Mouse (Mus musculus) limb, embryonic 11.5 days (tissue): ENCODE results near the gene Asic2. TPM values are rescaled to one million over a fixed set of nuclear protein-coding genes. Genes with fewer than 3 reads are reported as not detected.

Source experiments
- ATAC-seq: fragments of 200-750 bp; cut with Nextera tagmentation; 2 replicates; pipeline ENCODE4 v1.8.0; 2017; ENCODE audit warnings: low read depth; ENCODE audit not compliant: insufficient number of reproducible peaks, low FRiP score, low TSS enrichment
- DNase-seq: peaks from one replicate; pipeline ENCODE4 v3.0.0-alpha.2; 2015; ENCODE audit warnings: low spot score
- H3K27ac ChIP-seq: fragments of 300-500 bp; sonication (generic); replicated peaks from 2 replicates; pipeline ENCODE4 v1.5.1; 2014; ENCODE audit warnings: low read depth, mild to moderate bottlenecking, low read length
- H3K27me3 ChIP-seq: fragments of 300-500 bp; sonication (generic); 2 replicates; pipeline ENCODE4 v1.6.1; 2014; ENCODE audit warnings: mild to moderate bottlenecking, low read length, mixed read lengths; ENCODE audit not compliant: control insufficient read depth, insufficient read depth
- H3K36me3 ChIP-seq: fragments of 300-500 bp; sonication (generic); 2 replicates; pipeline ENCODE4 v1.6.1; 2014; ENCODE audit warnings: mild to moderate bottlenecking, low read length, moderate library complexity, mixed read lengths; ENCODE audit not compliant: control insufficient read depth, insufficient read depth
- H3K4me1 ChIP-seq: fragments of 300-500 bp; sonication (generic); 2 replicates; pipeline ENCODE4 v1.6.1; 2014; ENCODE audit warnings: low read length, mixed read lengths; ENCODE audit not compliant: control insufficient read depth, insufficient read depth
- H3K4me2 ChIP-seq: fragments of 300-500 bp; sonication (generic); 2 replicates; pipeline ENCODE4 v1.6.1; 2014; ENCODE audit warnings: low read depth, mild to moderate bottlenecking, moderate library complexity; ENCODE audit not compliant: severe bottlenecking
- H3K4me3 ChIP-seq: fragments of 300-500 bp; sonication (generic); 2 replicates; pipeline ENCODE4 v1.5.1; 2014; ENCODE audit warnings: low read depth, low read length
- H3K9ac ChIP-seq: fragments of 300-500 bp; sonication (generic); 2 replicates; pipeline ENCODE4 v1.6.1; 2014; ENCODE audit warnings: mild to moderate bottlenecking, low read length
- H3K9me3 ChIP-seq: fragments of 300-500 bp; sonication (generic); 2 replicates; pipeline ENCODE4 v1.6.1; 2016; ENCODE audit warnings: low read length; ENCODE audit not compliant: control insufficient read depth
- WGBS: fragments of 180-500 bp; shearing (Covaris S2); extraction: QIAGEN DNeasy Blood & Tissue Kit; methylation state at CpG from one replicate; pipeline ENCODE4 v1.1.7; 2014; 5-methylcytosine and 5-hydroxymethylcytosine counted together
- polyA plus RNA-seq: library from polyadenylated mRNA; unstranded; fragments of >200 nt; fragmentation: Nextera tagmentation; extraction: Ambion mirVana; gene quantifications from 2 replicates; pipeline ENCODE4 v1.2.1, GENCODE M21; 2014

Asic2 gene
- polyA plus RNA-seq, 1 experiment from 2014 or later, result 0.27 TPM

- WGBS, result 87% methylated on average over 2 of the region's 2 CpGs
- Histone ChIP-seq H3K27me3 (no peaks in the 10 kb centered on the region), H3K9me3 (no peaks in the 10 kb centered on the region), H3K4me3 (no peak overlapping the region), H3K9ac (no peak overlapping the region), H3K36me3 (no peaks in the 10 kb centered on the region), H3K27ac (no peak overlapping the region), H3K4me2 (no peak overlapping the region), H3K4me1 (no peaks in the 10 kb centered on the region)
- DNase-seq (no peak), ATAC-seq (no peak)
Observed at GRCm38 (mm10) chr11:80843435-80843834, 1124.8 kb downstream of the Asic2 start.

- DNase-seq (no peak), ATAC-seq (no peak)
- Histone ChIP-seq H3K4me1 (no peaks in the 10 kb centered on the region), H3K4me2 (no peak overlapping the region), H3K27me3 (no peaks in the 10 kb centered on the region), H3K4me3 (no peak overlapping the region), H3K9ac (no peak overlapping the region), H3K9me3 (no peaks in the 10 kb centered on the region), H3K36me3 (no peaks in the 10 kb centered on the region), H3K27ac (no peak overlapping the region)
- WGBS, result 65% methylated on average over 1 of the region's 1 CpGs
Observed at GRCm38 (mm10) chr11:80838724-80839123, 1129.5 kb downstream of the Asic2 start.

- DNase-seq, result no peak
- no peak overlapping the region for H3K4me2 ChIP-seq
- H3K4me3 ChIP-seq, result no peak overlapping the region
- H3K4me1 ChIP-seq, result no peaks in the 10 kb centered on the region
- H3K36me3 ChIP-seq, result no peaks in the 10 kb centered on the region
- ATAC-seq, result no peak
- H3K9me3 ChIP-seq, result no peaks in the 10 kb centered on the region
- WGBS, result 70% methylated on average over 4 of the region's 4 CpGs
- no peak overlapping the region for H3K9ac ChIP-seq
- no peaks in the 10 kb centered on the region for H3K27me3 ChIP-seq
- no peak overlapping the region for H3K27ac ChIP-seq
Observed at GRCm38 (mm10) chr11:80835841-80836240, 1132.4 kb downstream of the Asic2 start.

- WGBS, result 90% methylated on average over 2 of the region's 2 CpGs
- ATAC-seq (no peak), DNase-seq (no peak)
- Histone ChIP-seq H3K9me3 (no peaks in the 10 kb centered on the region), H3K27me3 (no peaks in the 10 kb centered on the region), H3K9ac (no peak overlapping the region), H3K4me1 (no peaks in the 10 kb centered on the region), H3K36me3 (no peaks in the 10 kb centered on the region), H3K4me3 (no peak overlapping the region), H3K27ac (no peak overlapping the region), H3K4me2 (no peak overlapping the region)
Observed at GRCm38 (mm10) chr11:80835395-80835794, 1132.9 kb downstream of the Asic2 start.

Other genes with a start within 250 kb of the Asic2 start
- gene 5530401A14Rik, start 107.8 kb downstream of the Asic2 start, polyA plus RNA-seq, result not detected in 2 replicates
- not detected in 2 replicates for gene Ccl2, start 67.1 kb upstream of the Asic2 start, polyA plus RNA-seq
- gene Gm17268, start 70.1 kb upstream of the Asic2 start, polyA plus RNA-seq, result not detected in 2 replicates
- not detected in 2 replicates for gene Ccl7, start 77.3 kb upstream of the Asic2 start, polyA plus RNA-seq
- not detected in 2 replicates for gene Ccl11, start 89.4 kb upstream of the Asic2 start, polyA plus RNA-seq
- 0.61 and 0.92 TPM in 2 replicates for gene Ccl12, start 133.4 kb upstream of the Asic2 start, polyA plus RNA-seq
- gene Ccl8, start 146.7 kb upstream of the Asic2 start, polyA plus RNA-seq, result not detected in 2 replicates